20 mouse cellular contexts compared by ENCODE assay signal in genomic region chr19:45606701-45607100, GRCm38 (mm10). TPM values are rescaled to one million over a fixed set of nuclear protein-coding genes. Genes with fewer than 3 reads are reported as not detected.
DNase-seq lines count a peak whose midpoint lies in the region; ATAC-seq lines count a peak whose summit lies in the region.
"Had no signal": no experiment of that assay in that cellular context is flagged by ENCODE, and none has a peak within 500 bp of the region (broad histone marks: within the 10 kb centered on the region; RNA-seq: fewer than 3 reads in every experiment).

No protein-coding gene starts in this region.

- H3K36me3 ChIP-seq in limb, embryonic 10.5 days = 0 out of 2 replicates have a peak, but pooled peaks cover 6% of the 10 kb centered on the region

- no peak overlapping the region for H3K4me3 ChIP-seq in limb, embryonic 10.5 days
- H3K4me3 ChIP-seq: heart, embryonic 13.5 days; hindbrain, embryonic 12.5 days had no signal

- no peak for ATAC-seq in cerebellum, adult (ENCODE audit: insufficient number of reproducible peaks, low FRiP score, low TSS enrichment)
- ATAC-seq: CD4-positive, CD25-positive, alpha-beta regulatory T cell, adult 4 months; hindbrain, embryonic 16.5 days; inflammation-experienced regulatory T-cells, adult 6 months had no signal

- intact Hi-C loops in left cerebral cortex, postnatal 4 days (cut with DNase I) = no loop called here
- intact Hi-C loops in left cerebral cortex, postnatal 10 days (cut with DNase I) = no loop called here

- peaks cover 26% of the 10 kb centered on the region for H3K4me1 ChIP-seq in limb, embryonic 10.5 days

- 78% methylated on average over 4 of the region's 4 CpGs for WGBS in limb, embryonic 10.5 days

- peak; percentile 20 for DNase-seq in adrenal gland, postnatal 14 days
- no peak for DNase-seq in adrenal gland, postnatal 36 days
- peak; percentile 67 for DNase-seq in cerebellum, adult 9-10 months
- DNase-seq in left cerebral cortex, postnatal 4 days = peak; percentile 46
- DNase-seq in left cerebral cortex, postnatal 10 days (ENCODE audit: extremely low spot score in 1 of 2, low spot score in 2 of 2) = no peak
- DNase-seq in limb, embryonic 10.5 days (ENCODE audit: low spot score) = no peak
- DNase-seq in right cerebral cortex, postnatal 36 days (ENCODE audit: low spot score in 2 of 2) = no peak
- DNase-seq: adrenal gland, adult 8-10 months; B cell, adult 2 months; gastrocnemius, postnatal 36 days; heart, adult 11 months; heart, postnatal 4 days; kidney, adult 11 months had no signal

- H3K27me3 ChIP-seq in limb, embryonic 10.5 days (ENCODE audit: low read depth, poor library complexity, severe bottlenecking) = no peaks in the 10 kb centered on the region
- H3K27me3 ChIP-seq: heart, embryonic 13.5 days had no signal

- no peaks in the 10 kb centered on the region for H3K9me3 ChIP-seq in limb, embryonic 10.5 days (replicated peaks)
- H3K9me3 ChIP-seq: G1E; heart, embryonic 13.5 days; hindbrain, embryonic 12.5 days had no signal

- peak overlapping the region; percentile 84; the same call in 1 of the 2 replicates for H3K27ac ChIP-seq in limb, embryonic 10.5 days
- H3K27ac ChIP-seq: heart, embryonic 13.5 days; hindbrain, embryonic 12.5 days had no signal

RNA-seq across cellular contexts. Expression of gene Gm17018, which starts 46.3 kb away (rescaled TPM):
- 21.1 and 22.6 TPM in 2 replicates for total RNA-seq in adrenal gland, postnatal 14 days (2021)
- total RNA-seq in adrenal gland, postnatal 36 days (2021) = 10 to 100 TPM; 30.3 to 30.5 TPM
- 10 to 100 TPM; 34.9 to 41.2 TPM for total RNA-seq in left cerebral cortex, postnatal 4 days (2021)
- 10 to 100 TPM; 55.4 to 58.4 TPM for total RNA-seq in left cerebral cortex, postnatal 10 days (2021)
- polyA plus RNA-seq in limb, embryonic 10.5 days (2016; fragmentation: Nextera tagmentation; extraction: Ambion mirVana) = 43.0 and 43.6 TPM in 2 replicates

RNA-seq across cellular contexts. Expression of gene Poll, which starts 46.4 kb away (rescaled TPM):
- total RNA-seq in adrenal gland, postnatal 14 days (2021) = 9.3 and 11.3 TPM in 2 replicates
- total RNA-seq in adrenal gland, postnatal 36 days (2021) = 10 to 100 TPM; 10.8 to 13.9 TPM
- 1 to 10 TPM; 5.5 to 6.6 TPM for total RNA-seq in left cerebral cortex, postnatal 4 days (2021)
- total RNA-seq in left cerebral cortex, postnatal 10 days (2021) = 1 to 10 TPM; 5.4 to 5.8 TPM
- polyA plus RNA-seq in limb, embryonic 10.5 days (2016; fragmentation: Nextera tagmentation; extraction: Ambion mirVana) = 22.6 and 25.9 TPM in 2 replicates

RNA-seq across cellular contexts. Expression of gene Fbxw4, which starts 53.4 kb away (rescaled TPM):
- 29.5 and 31.8 TPM in 2 replicates for total RNA-seq in adrenal gland, postnatal 14 days (2021)
- total RNA-seq in adrenal gland, postnatal 36 days (2021) = 10 to 100 TPM; 30.7 to 35.0 TPM
- 10 to 100 TPM; 31.0 to 37.3 TPM for total RNA-seq in left cerebral cortex, postnatal 4 days (2021)
- total RNA-seq in left cerebral cortex, postnatal 10 days (2021) = 10 to 100 TPM; 28.7 to 33.3 TPM
- 3.9 and 5.3 TPM in 2 replicates for polyA plus RNA-seq in limb, embryonic 10.5 days (2016; fragmentation: Nextera tagmentation; extraction: Ambion mirVana)

Comparison
In these comparisons a context has a peak if more than half of its experiments do, and no peak if none do; other contexts are left out.
1. DNase-seq: peak in adrenal gland, postnatal 14 days (single experiment), cerebellum, adult 9-10 months (single experiment) and left cerebral cortex, postnatal 4 days (single experiment); none in adrenal gland, postnatal 36 days (0 of 2), left cerebral cortex, postnatal 10 days (0 of 2), limb, embryonic 10.5 days (single experiment) and right cerebral cortex, postnatal 36 days (0 of 2).